Mouse (Mus musculus) urinary bladder, postnatal 4 days (tissue): Measurements from ENCODE around the gene Zmiz1.

Experiments used
- DNase-seq, 2 experiments: peaks; one replicate each; pipeline ENCODE4 v3.0.0; 2021 to 2022; ENCODE audit warnings: low spot score in 2 of 2

Zmiz1 gene

DNA sequence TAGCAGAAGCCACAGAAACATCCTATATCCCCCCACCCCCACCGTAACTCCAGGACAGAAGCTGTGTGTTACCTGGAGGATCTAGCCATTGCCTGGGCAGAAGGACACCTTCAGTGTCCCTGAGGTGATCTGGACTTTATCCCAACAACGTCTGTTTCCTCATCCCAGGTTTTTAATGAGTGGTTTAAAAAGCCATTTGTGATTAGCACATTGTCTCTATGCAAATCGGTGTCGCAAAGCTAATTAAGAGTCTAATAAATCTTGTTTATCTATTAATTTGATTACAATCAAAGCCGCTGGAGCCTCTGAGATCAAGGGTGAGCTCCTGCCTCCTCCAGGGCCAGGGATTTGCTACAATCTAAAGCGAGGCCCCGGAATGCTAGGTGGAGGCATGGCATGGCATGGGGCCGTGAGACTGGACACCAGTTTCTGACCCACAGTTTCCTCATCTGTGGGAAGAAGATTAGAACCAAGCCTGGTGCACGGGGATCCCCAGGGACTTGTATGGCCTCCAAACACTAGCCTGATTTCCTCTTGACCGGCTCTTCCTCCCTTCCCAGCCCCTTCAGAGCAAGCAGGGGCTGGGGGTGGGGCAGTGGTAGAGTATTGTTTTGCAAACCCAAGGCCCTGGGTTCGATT, 180.3 kb downstream of the Zmiz1 start:
- no peak for DNase-seq

- no peak for DNase-seq
These were observed 181.0 kb downstream of the Zmiz1 start for GRCm38 (mm10) chr14:25639979-25640378.

- DNase-seq: no peak
These were observed 181.6 kb downstream of the Zmiz1 start for GRCm38 (mm10) chr14:25640421-25641056.

GRCm38 (mm10) chr14:25641067-25641466, 182.1 kb downstream of the Zmiz1 start:
- DNase-seq: no peak

- no peak for DNase-seq
These were observed 186.7 kb downstream of the Zmiz1 start for GRCm38 (mm10) chr14:25645717-25646116.

- peak in 1 of 2 experiments; percentile 71 for DNase-seq
These were observed 187.2 kb downstream of the Zmiz1 start for GRCm38 (mm10) chr14:25646161-25646621.

DNA sequence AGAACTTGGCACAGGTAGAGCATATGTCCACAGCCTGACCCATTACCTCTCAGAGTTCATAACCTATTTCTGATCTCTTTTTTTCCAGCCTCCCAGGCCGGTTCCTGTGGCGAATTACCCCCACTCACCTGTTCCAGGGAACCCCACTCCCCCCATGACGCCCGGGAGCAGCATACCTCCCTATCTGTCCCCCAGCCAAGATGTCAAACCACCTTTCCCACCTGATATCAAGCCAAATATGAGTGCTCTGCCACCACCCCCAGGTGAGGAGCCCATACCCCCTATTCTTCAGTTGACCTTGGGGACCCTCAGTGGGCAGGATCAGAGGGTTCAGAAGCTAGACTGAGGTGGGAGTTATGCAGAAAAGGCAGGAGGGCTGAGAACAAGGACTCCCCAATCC, 192.1 kb downstream of the Zmiz1 start:
- no peak for DNase-seq

- no peak for DNase-seq
These were observed 192.9 kb downstream of the Zmiz1 start for GRCm38 (mm10) chr14:25651905-25652304.

- no peak for DNase-seq
These were observed 195.6 kb downstream of the Zmiz1 start for GRCm38 (mm10) chr14:25654401-25655197.

DNA sequence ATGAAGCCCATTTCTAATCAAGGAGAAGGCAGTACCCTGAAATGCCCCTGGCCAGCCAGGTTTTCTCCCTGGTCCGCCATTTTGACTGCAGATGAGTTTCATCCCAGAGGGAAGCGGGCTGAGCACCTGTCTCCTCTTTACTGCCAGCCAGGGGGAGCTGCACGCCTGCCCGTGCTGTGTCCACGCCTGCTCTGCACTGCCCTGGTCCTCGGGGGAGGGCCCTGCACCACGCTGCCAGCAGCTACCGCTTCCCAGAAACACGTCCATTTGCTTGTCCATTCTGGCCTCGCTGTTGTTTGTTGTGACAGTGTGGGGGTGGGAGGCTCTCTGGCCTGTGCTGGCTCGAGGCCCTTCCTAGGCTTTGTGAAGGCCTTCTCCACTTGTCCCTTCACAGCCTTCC, 201.7 kb downstream of the Zmiz1 start:
- no peak for DNase-seq

DNA sequence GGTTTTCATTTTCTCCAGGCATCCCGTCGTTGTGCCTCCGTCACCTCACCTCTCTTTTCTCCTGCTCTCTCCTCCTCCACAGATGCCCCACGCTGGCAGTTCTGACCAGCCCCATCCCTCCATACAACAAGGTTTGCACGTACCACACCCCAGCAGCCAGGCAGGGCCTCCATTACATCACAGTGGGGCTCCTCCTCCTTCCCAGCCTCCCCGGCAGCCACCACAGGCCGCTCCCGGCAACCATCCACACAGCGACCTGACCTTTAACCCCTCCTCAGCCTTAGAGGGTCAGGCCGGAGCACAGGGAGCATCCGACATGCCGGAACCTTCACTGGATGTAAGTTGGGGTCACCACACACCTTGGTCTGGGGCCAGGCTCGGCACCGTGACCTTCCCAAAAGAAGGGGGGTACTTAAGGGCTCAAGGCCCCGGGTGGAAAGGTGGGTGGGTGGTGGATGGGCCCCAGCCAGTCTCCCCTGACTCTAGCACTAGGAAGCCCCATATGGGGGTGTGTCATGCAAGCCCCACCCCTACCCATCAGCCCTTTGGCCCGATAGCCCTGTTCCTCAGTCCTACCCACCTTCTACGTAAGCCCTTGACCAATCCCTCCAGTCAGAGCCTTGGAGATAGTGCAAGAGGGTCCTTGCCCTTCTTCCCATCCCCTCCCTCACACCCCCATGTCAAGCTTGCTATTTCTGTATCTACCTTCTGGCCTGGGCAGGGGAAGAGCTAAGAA, 202.4 kb downstream of the Zmiz1 start:
- DNase-seq: no peak

GRCm38 (mm10) chr14:25663649-25664309, 204.8 kb downstream of the Zmiz1 start:
- DNase-seq: no peak

DNA sequence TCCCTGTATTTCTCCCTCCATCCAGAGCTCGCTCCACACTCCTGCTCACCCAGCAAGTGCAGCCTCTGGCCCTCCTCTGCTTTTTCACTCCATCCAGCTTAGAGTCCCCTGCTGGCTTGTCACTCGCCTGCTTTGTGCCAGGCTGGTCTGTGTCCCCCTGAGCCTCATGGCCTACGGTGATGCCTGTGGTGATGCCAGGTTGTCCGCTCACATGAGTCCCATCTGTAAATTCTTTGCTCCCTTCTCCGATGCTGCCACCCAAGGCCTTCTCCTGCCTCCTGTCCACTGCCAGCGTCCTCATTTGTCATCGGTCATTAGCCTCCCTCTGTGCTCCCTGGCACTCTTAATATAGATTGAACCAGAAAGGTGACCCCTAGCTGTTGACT, 205.3 kb downstream of the Zmiz1 start:
- DNase-seq: no peak

- no peak for DNase-seq
These were observed 206.5 kb downstream of the Zmiz1 start for GRCm38 (mm10) chr14:25665314-25665970.

- no peak for DNase-seq
These were observed 207.8 kb downstream of the Zmiz1 start for GRCm38 (mm10) chr14:25666668-25667376.

DNA sequence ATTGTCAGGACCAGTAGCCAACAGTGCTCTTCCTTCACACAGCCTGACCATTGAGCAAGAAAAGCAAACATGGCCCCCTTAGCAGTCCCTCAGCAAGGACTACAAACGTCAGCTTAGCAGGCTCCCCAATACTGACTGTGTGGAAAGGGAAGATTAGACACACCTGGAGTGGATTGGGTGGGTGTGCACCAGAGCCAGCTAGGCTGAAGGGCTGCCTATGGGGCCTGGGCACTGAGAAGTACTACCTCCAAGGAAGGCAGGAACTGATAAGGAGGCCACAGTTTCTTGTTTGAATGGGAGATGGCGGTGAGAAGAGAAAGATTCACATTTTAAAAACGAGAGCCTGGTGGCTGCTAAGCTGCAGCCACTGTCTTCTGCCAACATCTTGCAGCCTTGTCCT, 208.6 kb downstream of the Zmiz1 start:
- DNase-seq: no peak

DNA sequence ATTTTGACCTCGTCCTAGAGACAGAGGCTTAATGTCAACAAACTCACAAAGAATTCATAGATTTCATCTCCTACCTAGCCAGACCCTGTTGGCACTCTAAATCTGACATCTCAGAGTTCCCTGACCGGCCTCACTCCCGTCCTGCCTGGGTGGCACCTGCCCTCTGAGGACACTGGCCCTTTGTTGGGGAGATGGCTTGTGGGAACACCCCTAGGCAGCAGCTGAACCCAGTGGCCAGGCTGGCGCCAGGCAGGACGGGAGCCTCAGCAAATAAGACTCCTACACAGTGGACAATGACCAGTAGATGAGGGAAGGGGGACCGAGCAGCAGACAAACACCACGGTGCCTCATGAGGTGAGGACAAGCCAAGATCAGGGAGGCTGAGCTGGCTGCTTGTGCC, 220.6 kb downstream of the Zmiz1 start:
- no peak for DNase-seq

GRCm38 (mm10) chr14:25682020-25682419, 223.0 kb downstream of the Zmiz1 start:
- no peak for DNase-seq

DNA sequence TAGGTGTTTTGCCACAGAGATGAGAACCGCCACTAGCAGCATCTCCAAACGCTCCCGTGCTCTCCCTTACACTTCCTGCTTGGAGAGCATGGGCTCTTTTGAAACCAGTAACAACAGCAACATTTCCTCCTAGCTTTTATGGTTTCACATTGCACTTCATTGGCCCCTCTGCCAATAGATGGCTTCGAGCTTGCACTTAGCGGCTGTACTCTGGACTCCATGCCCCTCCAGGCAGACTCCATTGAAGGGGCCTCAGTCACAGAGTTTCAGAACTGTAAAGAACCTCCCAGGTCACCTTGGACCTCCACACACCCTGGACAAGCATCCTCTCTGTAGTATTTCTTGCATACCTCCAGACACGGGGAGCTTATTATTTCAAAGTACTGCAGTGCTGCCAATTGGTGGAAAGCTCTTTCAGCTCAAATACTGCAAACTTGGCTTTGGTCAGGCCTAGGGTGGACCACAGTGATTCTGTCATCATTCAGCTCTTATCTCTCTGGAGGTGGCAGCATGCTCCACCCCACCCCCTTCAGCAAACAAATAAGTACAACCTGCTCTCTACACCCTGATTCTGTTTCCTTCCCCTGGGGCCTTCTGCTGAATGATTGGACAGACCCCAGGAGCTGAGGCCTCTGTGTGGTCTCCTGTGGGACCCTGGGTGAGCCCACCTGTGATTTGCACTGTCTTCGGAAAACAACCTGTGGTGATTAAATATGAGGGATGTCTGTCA, 227.4 kb downstream of the Zmiz1 start:
- DNase-seq: no peak
